Mouse (Mus musculus): Measurements from ENCODE around the gene A930017K11Rik. TPM values are rescaled to one million over a fixed set of nuclear protein-coding genes. Genes with fewer than 3 reads are reported as not detected.

The A930017K11Rik gene
- total RNA-seq, 2 experiments from 2014 or later: not detected

Other genes starting within 250 kb of the A930017K11Rik start
- gene Gng13, start 235.4 kb downstream of the A930017K11Rik start, total RNA-seq (2021): not detected
- gene Chtf18, start 225.1 kb downstream of the A930017K11Rik start, total RNA-seq (2021): under 1 TPM; 0.41 to 0.49 TPM
- 1 to 10 TPM; 2.5 to 3.1 TPM for gene Rpusd1, start 224.9 kb downstream of the A930017K11Rik start, total RNA-seq (2021)
- not detected for gene Mslnl, start 216.5 kb downstream of the A930017K11Rik start, total RNA-seq (2021)
- under 1 TPM in 1 of 2 experiments, not detected in 1; 0.44 TPM for gene Msln, start 198.2 kb downstream of the A930017K11Rik start, total RNA-seq (2021)
- 10 to 100 TPM; 26.0 to 30.5 TPM for gene Narfl, start 178.8 kb downstream of the A930017K11Rik start, total RNA-seq (2021)
- gene Haghl, start 166.9 kb downstream of the A930017K11Rik start, total RNA-seq (2021): 10 to 100 TPM in 1 of 2 experiments, 1 to 10 TPM in 1; 8.7 to 10.1 TPM
- gene Ccdc78, start 166.0 kb downstream of the A930017K11Rik start, total RNA-seq (2021): not detected
- gene Fam173a, start 159.7 kb downstream of the A930017K11Rik start, total RNA-seq (2021): 10 to 100 TPM; 34.8 to 38.9 TPM
- gene AC134908.4, start 156.9 kb downstream of the A930017K11Rik start, total RNA-seq (2021): not detected
- gene Metrn, start 155.4 kb downstream of the A930017K11Rik start, total RNA-seq (2021): 10 to 100 TPM; 48.4 to 50.8 TPM
- 1 to 10 TPM; 1.2 to 1.5 TPM for gene Fbxl16, start 143.5 kb downstream of the A930017K11Rik start, total RNA-seq (2021)
- 1 to 10 TPM; 8.9 to 9.3 TPM for gene Wdr24, start 128.9 kb downstream of the A930017K11Rik start, total RNA-seq (2021)
- gene Jmjd8, start 123.7 kb downstream of the A930017K11Rik start, total RNA-seq (2021): 10 to 100 TPM; 13.4 to 13.6 TPM
- 10 to 100 TPM; 85.4 to 86.0 TPM for gene Stub1, start 119.2 kb downstream of the A930017K11Rik start, total RNA-seq (2021)
- gene Rhbdl1, start 115.3 kb downstream of the A930017K11Rik start, total RNA-seq (2021): 10 to 100 TPM; 23.2 to 27.7 TPM
- gene Gm20683, start 110.8 kb downstream of the A930017K11Rik start, total RNA-seq (2021): 10 to 100 TPM; 18.6 to 19.2 TPM
- 10 to 100 TPM; 63.4 to 68.4 TPM for gene Rhot2, start 107.7 kb downstream of the A930017K11Rik start, total RNA-seq (2021)
- gene Wdr90, start 91.1 kb downstream of the A930017K11Rik start, total RNA-seq (2021): 1 to 10 TPM in 1 of 2 experiments, under 1 TPM in 1; 0.39 to 1.6 TPM
- 100 to 1,000 TPM in 1 of 2 experiments, 10 to 100 TPM in 1; 87.2 to 102 TPM for gene Mcrip2, start 83.8 kb downstream of the A930017K11Rik start, total RNA-seq (2021)
- 10 to 100 TPM; 28.9 to 32.2 TPM for gene Mettl26, start 77.5 kb downstream of the A930017K11Rik start, total RNA-seq (2021)
- gene Wfikkn1, start 71.7 kb downstream of the A930017K11Rik start, total RNA-seq (2021): under 1 TPM; 0.59 to 0.69 TPM
- gene Rab40c, start 32.8 kb downstream of the A930017K11Rik start, total RNA-seq (2021): 10 to 100 TPM in 1 of 2 experiments, 1 to 10 TPM in 1; 8.5 to 10.8 TPM
- gene Pigq, start 7.6 kb downstream of the A930017K11Rik start, total RNA-seq (2021): 10 to 100 TPM; 24.1 to 27.4 TPM
- gene Nhlrc4, start 7.6 kb downstream of the A930017K11Rik start, total RNA-seq (2021): not detected
- 1 to 10 TPM; 5.4 to 6.5 TPM for gene Capn15, start 33.2 kb upstream of the A930017K11Rik start, total RNA-seq (2021)
- 10 to 100 TPM; 57.9 to 61.5 TPM for gene Rab11fip3, start 117.0 kb upstream of the A930017K11Rik start, total RNA-seq (2021)
- gene Decr2, start 137.8 kb upstream of the A930017K11Rik start, total RNA-seq (2021): 1 to 10 TPM; 2.3 to 2.8 TPM
- gene Nme4, start 143.0 kb upstream of the A930017K11Rik start, total RNA-seq (2021): 1 to 10 TPM; 1.0 to 1.7 TPM
- 1 to 10 TPM in 1 of 2 experiments, under 1 TPM in 1; 0.69 to 1.4 TPM for gene Tmem8, start 160.7 kb upstream of the A930017K11Rik start, total RNA-seq (2021)
- 10 to 100 TPM; 55.9 to 60.6 TPM for gene Mrpl28, start 170.9 kb upstream of the A930017K11Rik start, total RNA-seq (2021)
- gene Axin1, start 186.1 kb upstream of the A930017K11Rik start, total RNA-seq (2021): 10 to 100 TPM; 13.0 to 14.7 TPM
- not detected for gene Pdia2, start 246.5 kb upstream of the A930017K11Rik start, total RNA-seq (2021)

All from gastrocnemius, postnatal 36 days (tissue).